Mouse (Mus musculus): Measurements from ENCODE around the gene Nfam1. TPM values are rescaled to one million over a fixed set of nuclear protein-coding genes. Genes with fewer than 3 reads are reported as not detected.

Nfam1 gene
- polyA plus RNA-seq, 1 experiment from 2014 or later, result 6.2 TPM

DNA sequence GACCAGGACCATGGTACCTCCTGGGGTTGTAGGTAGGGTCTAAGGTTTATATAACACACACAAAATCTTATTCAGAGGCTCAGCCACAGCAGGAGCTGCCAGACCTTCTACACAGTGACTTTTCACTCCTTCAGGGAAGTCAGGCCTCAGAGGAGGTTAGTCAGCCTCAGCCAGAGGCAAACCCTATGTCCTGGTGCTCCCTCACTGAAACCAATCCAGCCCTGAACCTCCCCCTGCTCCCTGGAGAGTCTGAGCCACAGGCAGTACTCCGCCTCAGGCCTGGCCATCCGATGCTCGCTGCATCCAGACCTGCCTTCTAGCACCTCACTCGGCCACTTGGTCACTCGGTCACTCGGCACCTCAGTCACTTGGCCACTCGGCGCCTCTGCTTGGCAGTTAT lies 82.9 kb downstream of the Nfam1 start:
- 42% methylated on average over 8 of the region's 8 CpGs for WGBS (ENCODE audit: insufficient replicate concordance)
- H3K4me1 ChIP-seq, result no peaks in the 10 kb centered on the region
- H3K27me3 ChIP-seq (replicated peaks), result peaks cover 85% of the 10 kb centered on the region
- H3K4me3 ChIP-seq, result no peak overlapping the region
- ATAC-seq, result no peak
- no peak overlapping the region for H3K9ac ChIP-seq
- H3K4me2 ChIP-seq, result no peak overlapping the region
- H3K27ac ChIP-seq, result no peak overlapping the region
- H3K9me3 ChIP-seq (replicated peaks), result no peaks in the 10 kb centered on the region
- H3K36me3 ChIP-seq, result no peaks in the 10 kb centered on the region

DNA sequence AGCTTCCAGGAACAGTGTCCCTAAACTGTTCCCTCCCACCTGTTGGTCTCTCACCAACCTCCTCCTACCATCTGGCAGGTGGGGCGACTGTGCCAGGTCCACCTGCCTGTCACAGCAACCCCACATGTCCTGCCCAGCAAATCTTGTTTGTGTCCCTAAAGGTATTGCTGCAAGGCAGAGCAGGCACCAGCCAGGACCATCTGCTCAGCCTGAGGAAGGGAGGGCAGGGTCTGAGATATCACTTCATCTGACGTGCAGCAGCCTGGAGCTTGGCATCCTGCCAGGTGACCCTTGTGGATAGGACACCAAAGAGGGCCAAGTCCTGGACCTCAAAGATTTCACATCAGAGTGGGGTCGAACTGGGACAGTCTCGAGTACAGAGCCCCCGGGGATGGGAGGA lies 85.7 kb downstream of the Nfam1 start:
- no peaks in the 10 kb centered on the region for H3K36me3 ChIP-seq
- H3K9me3 ChIP-seq (replicated peaks), result no peaks in the 10 kb centered on the region
- H3K9ac ChIP-seq, result no peak overlapping the region
- 50% methylated on average over 5 of the region's 5 CpGs for WGBS (ENCODE audit: insufficient replicate concordance)
- no peak overlapping the region for H3K4me3 ChIP-seq
- H3K4me1 ChIP-seq, result no peaks in the 10 kb centered on the region
- peaks cover 60% of the 10 kb centered on the region for H3K27me3 ChIP-seq (replicated peaks)
- H3K27ac ChIP-seq, result no peak overlapping the region
- H3K4me2 ChIP-seq, result no peak overlapping the region
- no peak for ATAC-seq

- Histone ChIP-seq H3K27me3 (replicated peaks) (peaks cover 32% of the 10 kb centered on the region; the same call in 1 of the 2 replicates), H3K36me3 (no peaks in the 10 kb centered on the region), H3K9me3 (replicated peaks) (no peaks in the 10 kb centered on the region), H3K4me2 (no peak overlapping the region), H3K4me3 (no peak overlapping the region), H3K27ac (no peak overlapping the region), H3K4me1 (no peaks in the 10 kb centered on the region), H3K9ac (no peak overlapping the region)
- WGBS (ENCODE audit: insufficient replicate concordance), result 67% methylated on average over 9 of the region's 9 CpGs
- no peak for ATAC-seq
Measured at GRCm38 (mm10) chr15:82944479-82945195, 88.5 kb downstream of the Nfam1 start.

Small RNA genes lying within 50 kb of the gene (microRNA-seq; reads per million reads assigned to microRNA genes)
- gene Mir3080, result 14.4 reads per million, percentile 26 among the genes with 10 or more reads in this experiment

Other genes starting within 250 kb of the Nfam1 start
- 2.7 and 3.9 TPM in 2 replicates for gene Cyp2d26, start 239.0 kb downstream of the Nfam1 start, polyA plus RNA-seq (2016; fragmentation: Nextera tagmentation; extraction: Ambion mirVana)
- gene Tcf20, start 45.4 kb downstream of the Nfam1 start, polyA plus RNA-seq (2016; fragmentation: Nextera tagmentation; extraction: Ambion mirVana), result 3.9 and 4.0 TPM in 2 replicates
- 24.5 and 28.0 TPM in 2 replicates for gene Serhl, start 56.2 kb upstream of the Nfam1 start, polyA plus RNA-seq (2016; fragmentation: Nextera tagmentation; extraction: Ambion mirVana)
- 36.5 and 42.3 TPM in 2 replicates for gene Rrp7a, start 89.5 kb upstream of the Nfam1 start, polyA plus RNA-seq (2016; fragmentation: Nextera tagmentation; extraction: Ambion mirVana)
- 83.0 and 86.7 TPM in 2 replicates for gene Poldip3, start 116.1 kb upstream of the Nfam1 start, polyA plus RNA-seq (2016; fragmentation: Nextera tagmentation; extraction: Ambion mirVana)
- 151 and 172 TPM in 2 replicates for gene Cyb5r3, start 139.3 kb upstream of the Nfam1 start, polyA plus RNA-seq (2016; fragmentation: Nextera tagmentation; extraction: Ambion mirVana)
- gene A4galt, start 218.5 kb upstream of the Nfam1 start, polyA plus RNA-seq (2016; fragmentation: Nextera tagmentation; extraction: Ambion mirVana), result 0.08 TPM in 2 replicates